Mouse (Mus musculus) thymus, postnatal 14 days (tissue): ENCODE results near the gene Ggact.

ENCODE experiments used
- DNase-seq: peaks from one replicate; pipeline ENCODE4 v3.0.0; 2021

Gene Ggact

GRCm38 (mm10) chr14:122896106-122896505 is 17.5 kb downstream of the Ggact start:
- no peak for DNase-seq

- no peak for DNase-seq
Measured at GRCm38 (mm10) chr14:122891470-122891968, 22.0 kb downstream of the Ggact start.

- DNase-seq: no peak
Measured at GRCm38 (mm10) chr14:122888480-122888872, 25.1 kb downstream of the Ggact start.

- no peak for DNase-seq
Measured at GRCm38 (mm10) chr14:122887702-122888479, 25.7 kb downstream of the Ggact start.

GRCm38 (mm10) chr14:122887278-122887677 is 26.3 kb downstream of the Ggact start:
- DNase-seq: no peak

- DNase-seq: no peak
Measured at GRCm38 (mm10) chr14:122885893-122886292, 27.7 kb downstream of the Ggact start.

- DNase-seq: no peak
Measured at GRCm38 (mm10) chr14:122883821-122884584, 29.6 kb downstream of the Ggact start.

- no peak for DNase-seq
Measured at GRCm38 (mm10) chr14:122883410-122883806, 30.1 kb downstream of the Ggact start.

- no peak for DNase-seq
Measured at GRCm38 (mm10) chr14:122882795-122883409, 30.7 kb downstream of the Ggact start.

- DNase-seq: no peak
Measured at GRCm38 (mm10) chr14:122882201-122882639, 31.3 kb downstream of the Ggact start.

GRCm38 (mm10) chr14:122881699-122882098 is 31.9 kb downstream of the Ggact start:
- no peak for DNase-seq

- no peak for DNase-seq
Measured at GRCm38 (mm10) chr14:122880291-122880690, 33.3 kb downstream of the Ggact start.

GRCm38 (mm10) chr14:122877787-122878186 is 35.8 kb downstream of the Ggact start:
- DNase-seq: no peak

GRCm38 (mm10) chr14:122876723-122877122 is 36.8 kb downstream of the Ggact start:
- no peak for DNase-seq

GRCm38 (mm10) chr14:122876163-122876562 is 37.4 kb downstream of the Ggact start:
- peak; percentile 73 for DNase-seq

- DNase-seq: no peak
Measured at GRCm38 (mm10) chr14:122875636-122876035, 37.9 kb downstream of the Ggact start.

GRCm38 (mm10) chr14:122875056-122875455 is 38.5 kb downstream of the Ggact start:
- no peak for DNase-seq

GRCm38 (mm10) chr14:122872612-122873011 is 40.9 kb downstream of the Ggact start:
- DNase-seq: no peak

- DNase-seq: no peak
Measured at GRCm38 (mm10) chr14:122871841-122872580, 41.5 kb downstream of the Ggact start.

GRCm38 (mm10) chr14:122869831-122870230 is 43.7 kb downstream of the Ggact start:
- DNase-seq: no peak

GRCm38 (mm10) chr14:122867531-122868285 is 45.8 kb downstream of the Ggact start:
- DNase-seq: no peak
